ENCODE assay signal across 8 mouse cellular contexts in the genomic region with DNA sequence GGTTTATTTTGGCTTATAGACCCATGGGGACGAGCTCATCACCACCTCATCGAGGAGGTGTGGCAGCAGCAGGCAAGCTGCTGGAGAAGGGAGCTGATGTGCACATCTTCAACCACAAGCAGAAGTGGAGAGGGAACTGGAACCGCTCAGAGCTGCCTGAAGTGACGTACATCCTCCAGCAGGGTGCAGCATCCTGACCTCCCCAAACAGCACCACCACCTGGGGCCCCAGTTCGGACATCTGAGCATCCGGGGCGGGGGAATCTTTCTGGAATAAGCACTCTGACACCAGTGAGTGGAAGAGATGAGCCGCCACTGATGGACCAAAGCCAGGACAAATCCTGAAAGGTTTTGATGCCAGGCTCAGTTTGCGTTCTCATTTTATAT. TPM values are rescaled to one million over a fixed set of nuclear protein-coding genes. Genes with fewer than 3 reads are reported as not detected.
DNase-seq lines count a peak whose midpoint lies in the region; ATAC-seq and TF ChIP-seq lines count a peak whose summit lies in the region.

No protein-coding gene starts in this region.

- no peak for ATAC-seq in intestine, embryonic 14.5 days (replicated peaks; ENCODE audit: low FRiP score, low TSS enrichment, low read depth)
- ATAC-seq in intestine, embryonic 16.5 days = no peak
- peak; percentile 61 for ATAC-seq in midbrain, embryonic 11.5 days (ENCODE audit: low FRiP score)

- no peaks in the 10 kb centered on the region for H3K27me3 ChIP-seq in intestine, embryonic 14.5 days (replicated peaks; ENCODE audit: control insufficient read depth, insufficient read depth, low read length)
- H3K27me3 ChIP-seq in intestine, embryonic 16.5 days (replicated peaks; ENCODE audit: control insufficient read depth, insufficient read depth, low read length) = no peaks in the 10 kb centered on the region
- H3K27me3 ChIP-seq in CH12.LX (replicated peaks) = peaks cover 9% of the 10 kb centered on the region
- H3K27me3 ChIP-seq in midbrain, embryonic 11.5 days (ENCODE audit: control insufficient read depth, insufficient read depth, low read length) = no peaks in the 10 kb centered on the region
- no peaks in the 10 kb centered on the region for H3K27me3 ChIP-seq in thymus, adult 2 months (ENCODE audit: control insufficient read depth, insufficient read depth, low read length)

- H3K4me3 ChIP-seq in intestine, embryonic 14.5 days (ENCODE audit: low read depth, low read length) = no peak overlapping the region
- no peak overlapping the region for H3K4me3 ChIP-seq in intestine, embryonic 16.5 days (ENCODE audit: low read length)
- no peak overlapping the region for H3K4me3 ChIP-seq in CH12.LX (replicated peaks in 1 of 3; ENCODE audit: low read depth in 2 of 3, low read length in 2 of 3, poor library complexity in 1 of 3)
- H3K4me3 ChIP-seq in midbrain, embryonic 11.5 days (ENCODE audit: low read depth, low read length) = no peak overlapping the region
- no peak overlapping the region for H3K4me3 ChIP-seq in thymus, adult 2 months (ENCODE audit: control insufficient read depth, insufficient read depth, low read length)

- peak; percentile 55 for DNase-seq in intestine, embryonic 14.5 days (ENCODE audit: low spot score)
- DNase-seq in CH12.LX (ENCODE audit: extremely low read depth) = peak; percentile 83
- peak; percentile 80 for DNase-seq in brain, adult 2 months (ENCODE audit: low read depth, low spot score)
- DNase-seq in forelimb bud, embryonic 11.5 days (ENCODE audit: low read depth, low spot score) = peak; percentile 48
- DNase-seq in left cerebral cortex, postnatal 4 days = peak; percentile 72
- DNase-seq in midbrain, embryonic 11.5 days (ENCODE audit: low spot score, missing footprints) = no peak
- peak; percentile 55 for DNase-seq in thymus, adult 2 months

- H3K79me2 ChIP-seq in CH12.LX (replicated peaks; ENCODE audit: control insufficient read depth, extremely low read depth, insufficient read depth, poor library complexity, severe bottlenecking) = no peaks in the 10 kb centered on the region

- H3K9ac ChIP-seq in intestine, embryonic 14.5 days (ENCODE audit: low read length) = no peak overlapping the region
- no peak overlapping the region for H3K9ac ChIP-seq in intestine, embryonic 16.5 days (ENCODE audit: low read depth, low read length)
- H3K9ac ChIP-seq in CH12.LX (ENCODE audit: insufficient read depth, low read depth) = no peak overlapping the region
- no peak overlapping the region; the same call in 1 of the 2 replicates for H3K9ac ChIP-seq in midbrain, embryonic 11.5 days (ENCODE audit: low read length)

- in situ Hi-C loops in CH12.LX (cut with MboI; ENCODE audit: low pct_ligation_motif_present, low pct_unique_long_range_greater_than_20kb, low sequenced_read_pairs) = loop anchor here (25.0 kb wide), 1 partner anchor 407 kb away; no protein-coding TSS in a partner anchor

- dilution Hi-C loops in CH12.LX (cut with MboI; ENCODE audit: extremely low pct_ligation_motif_present, extremely low pct_unique_long_range_greater_than_20kb, low sequenced_read_pairs) = no loop called here

- H3K9me3 ChIP-seq in intestine, embryonic 14.5 days (ENCODE audit: control insufficient read depth, low read length) = no peaks in the 10 kb centered on the region
- no peaks in the 10 kb centered on the region for H3K9me3 ChIP-seq in intestine, embryonic 16.5 days (ENCODE audit: control insufficient read depth, low read length)
- no peaks in the 10 kb centered on the region for H3K9me3 ChIP-seq in CH12.LX (replicated peaks; ENCODE audit: low read length)
- H3K9me3 ChIP-seq in midbrain, embryonic 11.5 days (ENCODE audit: control insufficient read depth, low read length) = no peaks in the 10 kb centered on the region

- no peak overlapping the region for H3K27ac ChIP-seq in intestine, embryonic 14.5 days (ENCODE audit: low read depth)
- no peak overlapping the region for H3K27ac ChIP-seq in intestine, embryonic 16.5 days (ENCODE audit: low read length)
- H3K27ac ChIP-seq in CH12.LX (ENCODE audit: insufficient read depth, low read depth) = no peak overlapping the region
- H3K27ac ChIP-seq in midbrain, embryonic 11.5 days (ENCODE audit: low read depth, low read length) = no peak overlapping the region
- no peak overlapping the region for H3K27ac ChIP-seq in thymus, adult 2 months (ENCODE audit: control insufficient read depth, insufficient read depth, low read length)

- TF ChIP-seq EP300 in CH12.LX (IDR thresholded peaks at IDR 0.05; ENCODE audit: low read length) = no peak

- H3K4me1 ChIP-seq in intestine, embryonic 14.5 days (replicated peaks; ENCODE audit: control insufficient read depth, insufficient read depth, low read length) = no peaks in the 10 kb centered on the region
- H3K4me1 ChIP-seq in intestine, embryonic 16.5 days (ENCODE audit: control insufficient read depth, insufficient read depth, low read length) = no peaks in the 10 kb centered on the region
- peaks cover 0 to 14% of the 10 kb centered on the region in 2 experiments; a peak in 2 of 4 replicates for H3K4me1 ChIP-seq in CH12.LX (ENCODE audit: control insufficient read depth in 1 of 2, insufficient read depth in 2 of 2)
- no peaks in the 10 kb centered on the region for H3K4me1 ChIP-seq in midbrain, embryonic 11.5 days (ENCODE audit: control insufficient read depth, insufficient read depth, low read length)
- no peaks in the 10 kb centered on the region for H3K4me1 ChIP-seq in thymus, adult 2 months (replicated peaks; ENCODE audit: control insufficient read depth, insufficient read depth, low read length)

- no peak for TF ChIP-seq POLR2A in CH12.LX (IDR thresholded peaks at IDR 0.05; ENCODE audit: low read depth, low read length)
- TF ChIP-seq POLR2A in thymus, adult 2 months (IDR thresholded peaks at IDR 0.05; ENCODE audit: control insufficient read depth, extremely low read depth, insufficient read depth, low read length, poor library complexity) = no peak

- TF ChIP-seq CTCF in CH12.LX (conservative IDR thresholded peaks at IDR 0.05 in 1 of 2, IDR thresholded peaks at IDR 0.05 in 1 of 2; ENCODE audit: low read depth in 2 of 2, low read length in 2 of 2) = peak; percentile 9 to 91; a peak in 3 of 4 replicates
- TF ChIP-seq CTCF in thymus, adult 2 months (IDR thresholded peaks at IDR 0.05; ENCODE audit: borderline replicate concordance, control insufficient read depth, extremely low read depth, insufficient read depth, low read length, poor library complexity) = peak; percentile 79; the same call in 1 of the 2 replicates

- WGBS in intestine, embryonic 14.5 days = 23% methylated on average over 9 of the region's 9 CpGs
- WGBS in intestine, embryonic 16.5 days = 19% methylated on average over 9 of the region's 9 CpGs
- WGBS in midbrain, embryonic 11.5 days = 21% methylated on average over 9 of the region's 9 CpGs
- 18% methylated on average over 9 of the region's 9 CpGs for WGBS in thymus, adult 2 months

- no peak overlapping the region for H3K4me2 ChIP-seq in intestine, embryonic 14.5 days (ENCODE audit: low read length)
- no peak overlapping the region for H3K4me2 ChIP-seq in intestine, embryonic 16.5 days (ENCODE audit: low read depth, low read length)
- H3K4me2 ChIP-seq in CH12.LX (ENCODE audit: insufficient read depth, low read depth, poor library complexity, severe bottlenecking) = peak overlapping the region; percentile 60
- H3K4me2 ChIP-seq in midbrain, embryonic 11.5 days = no peak overlapping the region

- TF ChIP-seq RAD21 in CH12.LX (IDR thresholded peaks at IDR 0.05; ENCODE audit: low read depth, low read length) = peak; percentile 6

- no peaks in the 10 kb centered on the region for H3K36me3 ChIP-seq in intestine, embryonic 14.5 days (ENCODE audit: control insufficient read depth, insufficient read depth, low read length)
- no peaks in the 10 kb centered on the region for H3K36me3 ChIP-seq in intestine, embryonic 16.5 days (ENCODE audit: control insufficient read depth, insufficient read depth, low read length)
- H3K36me3 ChIP-seq in CH12.LX (replicated peaks in 1 of 2; ENCODE audit: control insufficient read depth in 1 of 2, insufficient read depth in 1 of 2, low read length in 1 of 2) = no peaks in the 10 kb centered on the region
- H3K36me3 ChIP-seq in midbrain, embryonic 11.5 days (ENCODE audit: control insufficient read depth, insufficient read depth, low read length) = no peaks in the 10 kb centered on the region
- no peaks in the 10 kb centered on the region for H3K36me3 ChIP-seq in thymus, adult 2 months (ENCODE audit: control insufficient read depth, insufficient read depth, low read length)

- intact Hi-C loops in left cerebral cortex, postnatal 4 days (cut with DNase I) = no loop called here

TF ChIP-seq in CH12.LX, 34 proteins besides CTCF, POLR2A, EP300 and RAD21 (continues in another document):
- TF ChIP-seq MAZ (IDR thresholded peaks at IDR 0.05; ENCODE audit: low read depth, low read length) = peak; percentile 51; the same call in 1 of the 2 replicates
- peak; percentile 23; the same call in 1 of the 2 replicates for TF ChIP-seq ELF1 (IDR thresholded peaks at IDR 0.05; ENCODE audit: low read depth, low read length)
- no peak for TF ChIP-seq USF2 (conservative IDR thresholded peaks at IDR 0.05; ENCODE audit: low read depth, low read length)
- peak; percentile 35; the same call in 1 of the 2 replicates for TF ChIP-seq HCFC1 (IDR thresholded peaks at IDR 0.05; ENCODE audit: low read depth, low read length)
- TF ChIP-seq SMC3 (IDR thresholded peaks at IDR 0.05; ENCODE audit: low read depth, low read length) = peak; percentile 51
- peak; percentile 34; the same call in 1 of the 2 replicates for TF ChIP-seq TCF12 (IDR thresholded peaks at IDR 0.05; ENCODE audit: low read depth, low read length)

RNA-seq across cellular contexts. Expression of gene Adra1d, which starts 31.5 kb away (rescaled TPM):
- 0.09 and 0.27 TPM in 2 replicates for polyA plus RNA-seq in intestine, embryonic 14.5 days (2014; fragmentation: Nextera tagmentation; extraction: Ambion mirVana)
- 0.21 and 0.28 TPM in 2 replicates for polyA plus RNA-seq in intestine, embryonic 16.5 days (2015; fragmentation: Nextera tagmentation; extraction: Ambion mirVana)
- total RNA-seq in CH12.LX (2012; rRNA removed) (not detected in 2 replicates), CH12.LX (2014; rRNA removed) (not detected in 2 replicates)
- polyA plus RNA-seq in CH12.LX (2012; ENCODE audit: insufficient read length, low read depth) = not detected in 2 replicates
- total RNA-seq in left cerebral cortex, postnatal 4 days (2021) = 1 to 10 TPM; 2.6 to 4.5 TPM
- 0.19 and 0.34 TPM in 2 replicates for polyA plus RNA-seq in midbrain, embryonic 11.5 days (2014; fragmentation: Nextera tagmentation; extraction: Ambion mirVana)
- 1.3 and 1.9 TPM in 2 replicates for polyA plus RNA-seq in thymus, adult 2 months (2012; rRNA removed)

RNA-seq across cellular contexts. Expression of gene Smox, which starts 39.3 kb away (rescaled TPM):
- polyA plus RNA-seq in intestine, embryonic 14.5 days (2014; fragmentation: Nextera tagmentation; extraction: Ambion mirVana) = 21.2 and 24.6 TPM in 2 replicates
- 20.1 and 21.7 TPM in 2 replicates for polyA plus RNA-seq in intestine, embryonic 16.5 days (2015; fragmentation: Nextera tagmentation; extraction: Ambion mirVana)
- total RNA-seq in CH12.LX (2012; rRNA removed) = 4.2 and 7.6 TPM in 2 replicates
- 4.1 and 4.4 TPM in 2 replicates for total RNA-seq in CH12.LX (2014; rRNA removed)
- 3.3 and 4.0 TPM in 2 replicates for polyA plus RNA-seq in CH12.LX (2012; ENCODE audit: insufficient read length, low read depth)
- 10 to 100 TPM; 48.4 to 52.8 TPM for total RNA-seq in left cerebral cortex, postnatal 4 days (2021)
- 26.2 and 26.9 TPM in 2 replicates for polyA plus RNA-seq in midbrain, embryonic 11.5 days (2014; fragmentation: Nextera tagmentation; extraction: Ambion mirVana)
- polyA plus RNA-seq in thymus, adult 2 months (2012; rRNA removed) = 49.1 and 53.6 TPM in 2 replicates
